Mouse (Mus musculus) right cerebral cortex, adult 18-20 months (tissue): ENCODE data around the gene Trim45.

Experiments used
- DNase-seq: peaks from one replicate; pipeline ENCODE4 v3.0.0; 2022; ENCODE audit warnings: mixed read lengths

Trim45 gene

DNA sequence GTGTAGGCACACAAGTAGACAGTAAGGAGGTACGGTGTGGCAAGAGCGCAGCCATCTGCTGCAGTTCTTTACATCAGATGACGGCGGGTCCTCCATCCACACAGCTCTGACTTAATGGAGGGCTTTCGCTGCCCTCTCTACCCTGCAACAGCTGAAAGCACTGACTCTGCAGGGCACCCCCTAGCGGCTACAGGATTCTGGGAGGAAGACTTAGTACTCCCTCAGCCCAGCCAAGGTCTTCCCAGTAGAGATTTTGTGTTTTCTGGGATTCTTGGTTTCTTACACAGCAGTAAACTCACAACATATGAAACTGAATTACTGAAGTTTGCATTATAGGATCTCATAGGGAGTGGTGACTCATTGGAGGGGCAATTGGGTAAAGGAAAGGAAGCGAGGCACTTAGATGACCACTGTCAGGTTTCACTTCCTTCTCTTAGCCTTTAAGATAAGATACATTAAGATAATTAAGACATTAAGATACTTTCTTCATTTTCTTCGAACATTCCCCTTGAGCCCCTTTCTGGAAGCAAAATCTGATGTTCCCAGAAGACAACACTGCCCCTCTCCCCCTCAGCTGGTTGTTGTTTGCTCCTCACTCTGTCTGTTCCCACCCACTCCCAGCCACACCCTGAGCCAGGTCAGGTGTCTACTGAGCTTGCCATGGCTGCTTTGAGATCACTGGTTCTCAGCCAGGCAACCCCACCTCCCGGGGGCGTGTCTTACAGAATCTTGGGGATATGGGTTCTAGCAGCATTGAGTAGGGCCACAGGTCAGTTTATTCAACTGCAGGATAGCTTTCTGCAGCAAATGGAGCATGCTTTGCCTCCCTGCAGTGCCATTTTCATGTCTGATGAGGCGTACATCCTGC, 10.3 kb downstream of the Trim45 start:
- DNase-seq, result no peak

DNA sequence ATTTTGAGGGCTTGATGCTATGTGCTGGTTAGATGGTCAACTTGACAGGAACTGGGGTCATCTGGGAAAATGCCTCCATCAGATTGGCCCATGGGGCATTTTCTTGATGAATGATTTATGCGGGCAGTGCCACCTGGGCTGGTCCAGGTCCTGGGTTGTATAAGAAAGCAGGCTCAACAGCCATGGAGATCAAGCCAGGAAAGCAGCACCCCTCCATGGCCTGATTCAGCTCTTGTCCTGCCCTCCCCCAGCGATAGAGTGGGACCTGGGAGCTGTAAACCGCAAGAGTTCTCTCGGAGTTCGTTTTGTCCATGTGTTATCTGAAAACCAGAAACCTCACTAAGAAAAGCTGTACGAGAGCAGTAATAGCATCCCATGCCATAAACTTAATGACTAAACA, 13.5 kb downstream of the Trim45 start:
- no peak for DNase-seq

DNA sequence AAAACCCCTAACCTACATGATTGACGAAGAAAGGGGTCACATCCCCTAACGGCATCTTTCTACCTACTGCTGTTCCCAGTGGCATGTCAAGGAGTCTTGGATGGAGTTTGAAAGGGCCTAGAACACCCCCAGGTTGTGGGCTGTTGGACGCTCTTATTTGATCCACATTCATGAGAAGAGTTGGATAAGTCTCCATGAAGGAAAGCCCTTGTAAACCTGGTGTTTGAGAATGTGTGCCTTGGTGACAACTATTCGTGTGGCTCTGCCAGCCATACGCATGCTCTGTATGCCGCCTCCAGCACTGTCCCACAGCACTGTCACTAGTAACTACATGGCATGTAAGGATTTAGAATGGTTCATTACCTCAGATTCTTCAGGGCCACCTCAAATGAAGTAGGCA, 14.2 kb downstream of the Trim45 start:
- no peak for DNase-seq

DNA sequence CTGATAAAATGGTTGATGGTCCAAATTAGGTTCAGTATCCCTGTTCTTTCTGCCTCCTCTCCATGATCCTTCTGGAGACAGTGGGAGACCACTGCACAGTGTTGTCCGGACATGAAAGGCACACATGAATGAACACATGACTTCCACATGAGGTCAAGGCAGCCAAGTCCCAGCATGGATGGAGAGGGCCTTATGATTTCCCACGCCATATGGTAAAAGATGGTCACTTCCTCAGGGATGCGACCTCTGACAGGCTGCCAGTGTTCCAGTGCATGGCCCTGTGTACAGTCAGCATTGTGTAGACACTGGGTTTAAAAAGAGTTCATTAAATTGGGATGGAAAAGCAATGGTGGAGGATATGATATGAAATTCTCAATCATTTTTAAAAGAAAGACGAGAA, 16.2 kb downstream of the Trim45 start:
- DNase-seq, result no peak

DNA sequence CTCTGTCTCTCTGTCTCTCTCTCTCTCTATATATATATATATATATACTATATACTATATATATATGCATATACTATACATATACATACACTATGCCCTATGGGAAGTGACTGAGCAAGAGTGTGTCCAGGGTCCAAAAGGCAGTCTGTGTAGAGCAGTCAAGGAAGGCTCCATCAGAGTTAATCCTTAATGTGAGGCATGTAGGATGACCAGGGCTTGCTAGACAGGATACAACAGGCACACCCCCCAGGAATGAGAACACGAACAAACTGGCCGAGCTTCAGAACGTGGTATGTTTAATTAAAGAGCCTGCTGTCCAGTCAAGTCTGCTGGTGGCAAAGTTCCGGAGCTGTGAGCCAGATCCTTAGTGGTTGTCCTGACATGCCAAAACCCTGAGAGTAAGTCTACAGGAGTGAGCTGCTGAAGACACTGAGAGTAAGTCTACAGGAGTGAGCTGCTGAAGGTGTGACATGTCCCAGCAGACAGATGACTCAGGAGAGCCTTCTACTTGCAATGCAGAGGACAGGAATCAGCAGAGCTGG, 18.6 kb downstream of the Trim45 start:
- DNase-seq, result no peak

DNA sequence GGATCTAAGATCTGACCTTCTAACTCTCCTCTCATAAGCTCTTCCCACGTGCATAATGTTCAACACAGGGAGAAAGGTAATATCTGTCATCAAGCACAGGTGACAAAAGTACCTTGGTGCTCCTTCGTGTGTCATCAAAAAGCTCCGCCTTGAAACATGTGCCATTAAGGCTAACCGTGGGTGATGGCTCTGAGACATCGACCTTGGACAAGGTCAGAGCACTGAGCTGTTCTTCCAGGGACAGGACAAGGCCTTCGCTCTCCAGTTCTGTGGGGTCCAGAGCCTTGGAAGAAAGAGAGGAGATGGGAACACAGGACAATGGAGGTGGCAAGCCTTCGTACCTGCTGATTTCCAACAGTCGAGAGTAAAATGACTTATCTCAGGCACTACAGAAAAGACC, 25.3 kb downstream of the Trim45 start:
- DNase-seq, result no peak

DNA sequence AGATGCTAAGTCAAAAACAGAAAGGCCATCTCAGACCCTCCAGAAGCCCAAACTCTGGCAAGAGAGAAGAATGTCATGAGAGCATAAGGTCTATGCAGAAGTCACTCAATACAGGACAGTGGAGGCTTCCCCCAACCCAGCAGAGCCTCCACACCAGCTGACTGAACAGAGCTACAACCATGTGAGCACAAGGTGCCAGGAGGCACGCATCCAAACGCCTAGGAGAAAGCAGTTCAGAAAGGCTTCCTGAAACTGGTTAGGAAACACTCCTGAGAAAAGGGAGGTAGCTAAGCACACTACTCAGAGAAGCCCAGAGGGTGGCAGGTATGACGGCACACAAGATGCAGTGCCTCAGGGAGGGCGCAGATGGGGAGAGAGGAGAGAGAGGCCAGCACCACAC, 29.5 kb downstream of the Trim45 start:
- DNase-seq, result no peak

DNA sequence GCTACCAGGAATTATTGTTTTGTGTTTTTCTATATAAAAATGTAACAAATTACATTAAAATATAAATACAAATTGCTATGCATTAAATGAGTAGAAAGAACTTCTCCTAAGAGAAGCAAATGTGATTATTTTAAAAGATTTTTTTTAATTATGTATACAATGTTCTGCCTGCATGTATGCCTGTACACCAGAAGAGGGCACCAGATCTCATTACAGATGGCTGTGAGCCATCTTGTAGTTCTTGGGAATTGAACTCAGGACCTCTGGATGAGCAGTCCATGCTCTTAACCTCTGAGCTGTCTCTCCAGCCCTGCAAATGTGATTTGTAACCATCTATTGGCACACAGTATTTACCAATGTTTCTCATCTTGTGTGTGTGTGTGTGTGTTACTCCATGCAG, 32.6 kb downstream of the Trim45 start:
- DNase-seq, result no peak

DNA sequence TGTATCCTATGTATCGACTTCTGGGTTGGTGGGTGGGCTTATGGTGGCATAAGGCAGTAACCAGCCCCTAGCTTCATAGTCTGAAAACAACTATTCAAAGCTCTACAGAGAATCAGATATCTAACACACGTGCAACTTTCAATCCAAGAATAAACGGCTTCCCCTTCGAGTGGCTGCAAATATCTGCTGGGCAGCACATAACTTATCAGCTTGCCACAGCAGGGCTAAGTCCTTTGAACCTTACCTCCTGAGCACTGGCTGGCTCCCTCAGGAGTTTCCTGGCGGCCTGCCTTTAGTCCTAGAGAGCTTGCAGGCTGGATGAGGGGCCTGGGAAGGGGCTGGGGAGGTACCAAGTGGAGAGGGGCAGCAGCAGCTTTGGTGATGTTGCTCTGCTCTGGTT, 39.0 kb downstream of the Trim45 start:
- DNase-seq, result no peak

DNA sequence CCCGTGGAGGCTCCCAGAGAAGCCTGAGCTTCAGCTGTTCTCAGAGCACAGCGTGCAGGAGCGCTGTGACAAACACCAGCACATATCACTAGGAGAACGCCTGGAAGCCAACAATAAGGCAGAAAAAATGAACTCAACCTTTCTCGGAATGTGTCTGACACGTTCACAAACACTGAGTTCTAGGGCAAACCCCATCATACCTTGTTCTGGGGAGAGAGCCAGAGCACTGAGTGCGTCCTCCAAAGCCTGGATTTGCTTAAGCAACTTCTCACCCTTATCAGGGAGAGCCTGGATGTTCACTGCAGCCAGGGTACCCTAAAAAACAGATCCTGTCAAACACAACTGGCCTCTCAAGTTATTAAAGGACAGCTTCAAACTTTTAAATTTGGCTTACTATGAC, 39.5 kb downstream of the Trim45 start:
- DNase-seq, result no peak

DNA sequence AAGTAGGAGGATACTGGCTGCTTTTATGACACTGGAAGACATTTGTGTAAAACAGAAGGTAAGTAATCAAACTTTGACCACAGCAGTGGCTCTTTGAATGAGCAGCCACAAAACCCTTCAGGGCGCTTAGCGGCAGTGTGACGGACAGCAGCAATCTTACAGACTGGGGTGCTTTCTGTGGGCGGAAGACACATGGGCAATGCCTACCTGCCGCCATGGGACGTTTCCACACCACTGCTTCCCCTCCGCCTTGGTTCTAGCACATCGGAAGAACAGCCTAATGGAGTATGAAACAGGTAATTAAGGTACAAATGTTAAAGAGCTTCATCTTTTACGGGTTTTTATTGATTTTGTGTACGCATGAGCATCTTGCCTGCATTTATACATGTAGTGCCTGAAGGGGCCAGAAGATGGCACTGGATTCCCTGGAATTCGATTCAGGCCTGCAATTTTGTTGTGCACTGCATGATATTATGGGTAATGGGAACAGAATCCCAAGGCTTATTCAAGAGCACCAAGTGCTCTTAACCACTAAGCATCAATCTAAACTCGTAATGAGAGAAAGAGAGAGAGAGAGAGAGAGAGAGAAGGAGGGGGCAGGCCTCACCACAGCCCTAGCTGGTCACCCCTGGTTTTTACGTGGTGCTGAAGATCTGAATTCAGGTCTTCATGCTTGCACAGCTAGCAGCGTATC, 42.0 kb downstream of the Trim45 start:
- peak; percentile 50 for DNase-seq

DNA sequence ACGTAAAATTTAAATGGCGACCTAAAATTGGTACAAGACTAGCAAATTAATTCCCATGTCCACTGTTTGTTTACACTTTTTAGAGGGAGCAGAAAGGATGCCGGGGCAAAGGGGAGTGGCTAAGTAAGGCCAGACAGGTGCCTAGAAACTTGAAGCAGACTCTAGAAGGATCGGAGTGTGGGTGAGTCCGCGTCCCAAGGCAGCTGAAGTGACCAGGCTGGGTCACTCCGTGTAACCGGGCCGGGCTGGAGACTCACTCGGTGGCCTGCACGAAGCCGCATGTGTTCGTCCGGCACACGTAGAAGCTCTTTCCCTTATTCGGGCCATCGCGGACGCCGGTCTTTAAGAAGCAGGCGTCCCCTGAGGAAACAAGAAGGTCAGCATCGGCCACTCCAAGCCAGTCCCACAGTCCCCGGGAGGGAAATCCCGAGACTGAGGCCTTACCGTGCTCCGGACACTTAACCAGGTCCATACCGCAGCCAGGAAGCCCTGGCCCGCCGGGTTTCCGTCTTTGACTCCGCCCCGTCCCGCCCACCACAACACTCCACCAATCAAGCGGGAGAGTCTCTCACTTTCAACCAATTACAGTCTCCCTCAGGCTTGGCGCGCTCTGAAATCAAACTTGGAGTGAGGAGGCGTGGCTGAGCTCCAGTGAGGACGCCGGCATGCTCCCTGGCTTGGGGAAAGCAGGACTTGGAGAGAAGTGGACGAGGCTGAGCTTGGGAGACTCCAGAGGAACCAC, 47.3 kb downstream of the Trim45 start, which contains the start of gene Ttf2:
Gene Ttf2 (minus strand): TSS at position 488 of the 742 bp plus-strand sequence.
- peak; percentile 89 for DNase-seq

DNA sequence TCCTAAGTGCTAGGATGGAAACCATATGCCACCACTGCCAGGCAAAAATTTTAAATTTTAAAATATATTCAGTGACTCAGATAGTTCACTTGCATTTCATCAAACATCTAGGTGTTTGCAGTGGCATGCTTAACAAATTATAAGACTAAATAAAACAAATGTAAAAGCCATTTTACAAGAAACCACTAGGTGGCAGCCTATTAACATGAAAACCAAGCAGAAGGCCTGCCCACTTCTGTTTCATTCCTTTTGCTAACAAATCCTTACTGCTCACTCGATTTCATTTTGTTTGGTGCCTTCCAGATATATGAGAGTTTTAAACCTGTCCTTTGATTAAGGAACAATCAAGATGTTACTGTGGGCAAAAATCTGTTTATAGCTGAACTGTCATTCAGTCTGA, 51.9 kb downstream of the Trim45 start:
- peak; percentile 24 for DNase-seq

DNA sequence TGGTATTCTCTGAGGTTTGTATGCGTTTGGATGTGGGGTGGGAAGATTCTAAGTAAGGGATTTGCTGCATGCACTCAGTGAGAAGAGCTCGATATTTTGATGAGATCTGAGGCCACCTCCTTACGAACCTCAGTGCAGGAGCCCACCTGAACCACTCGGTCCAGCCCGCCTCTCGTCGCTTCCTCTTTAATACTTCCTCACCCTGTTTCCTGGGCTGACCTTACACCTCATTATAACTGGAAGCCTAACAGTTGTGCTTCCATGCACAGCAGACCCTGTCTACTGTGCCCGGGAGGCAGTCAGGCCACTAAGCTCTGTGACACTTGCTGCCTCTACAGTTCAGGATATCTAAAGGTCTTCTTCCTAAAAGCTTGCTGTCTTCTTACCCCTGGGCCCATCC, 57.3 kb downstream of the Trim45 start:
- no peak for DNase-seq
